13 mouse cellular contexts compared by ENCODE assay signal in the genomic region with DNA sequence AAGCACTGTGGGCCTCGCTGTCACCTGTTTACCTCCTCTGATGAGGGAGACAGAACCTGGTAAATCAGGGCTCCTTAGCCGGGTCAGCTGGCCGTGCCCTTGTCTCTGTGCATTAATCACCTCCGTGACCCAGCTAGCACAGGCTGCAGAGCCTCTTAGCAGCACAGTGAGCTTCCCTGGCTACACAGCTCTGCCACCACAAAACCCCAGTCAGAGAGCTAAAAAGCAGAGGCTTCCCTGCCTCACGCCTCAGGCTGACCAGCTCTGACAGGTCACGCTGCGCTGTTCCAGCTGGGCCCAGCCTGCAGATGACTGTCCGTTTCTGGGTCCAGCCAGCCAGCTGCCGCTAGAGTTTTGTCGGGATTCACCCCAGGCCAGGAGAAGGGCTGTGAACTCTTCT.
DNase-seq lines count a peak whose midpoint lies in the region; ATAC-seq and TF ChIP-seq lines count a peak whose summit lies in the region.
"Had no signal": no experiment of that assay in that cellular context is flagged by ENCODE, and none has a peak within 500 bp of the region (broad histone marks: within the 10 kb centered on the region; RNA-seq: fewer than 3 reads in every experiment).

No protein-coding gene starts in this region.

- peaks cover 8% of the 10 kb centered on the region for H3K4me1 ChIP-seq in heart, embryonic 11.5 days (ENCODE audit: control insufficient read depth, insufficient read depth, low read length)
- 0 out of 2 replicates have a peak, but pooled peaks cover 3% of the 10 kb centered on the region for H3K4me1 ChIP-seq in stomach, embryonic 14.5 days (ENCODE audit: control insufficient read depth, insufficient read depth, low read length)
- no peaks in the 10 kb centered on the region for H3K4me1 ChIP-seq in stomach, postnatal 0 days (replicated peaks; ENCODE audit: control insufficient read depth, insufficient read depth)
- H3K4me1 ChIP-seq in limb, embryonic 10.5 days, result peaks cover 32% of the 10 kb centered on the region
- H3K4me1 ChIP-seq: megakaryocyte, embryonic 14.5 days had no signal

- TF ChIP-seq CTCF in stomach, postnatal 0 days (IDR thresholded peaks at IDR 0.05; ENCODE audit: low read depth), result no peak

- H3K4me2 ChIP-seq in heart, embryonic 11.5 days, result no peak overlapping the region
- H3K4me2 ChIP-seq in stomach, embryonic 14.5 days (replicated peaks; ENCODE audit: low read depth, low read length), result no peak overlapping the region
- H3K4me2 ChIP-seq in stomach, postnatal 0 days (replicated peaks; ENCODE audit: low read depth), result no peak overlapping the region

- no peak overlapping the region for H3K27ac ChIP-seq in heart, embryonic 11.5 days (ENCODE audit: low read depth, low read length)
- no peak overlapping the region for H3K27ac ChIP-seq in stomach, embryonic 14.5 days (ENCODE audit: low read length)
- H3K27ac ChIP-seq in stomach, postnatal 0 days (replicated peaks), result no peak overlapping the region
- H3K27ac ChIP-seq in limb, embryonic 10.5 days, result peak overlapping the region; percentile 56

- ATAC-seq in heart, embryonic 11.5 days (replicated peaks; ENCODE audit: insufficient number of reproducible peaks, low FRiP score, low TSS enrichment), result no peak
- ATAC-seq in stomach, embryonic 14.5 days (ENCODE audit: insufficient number of reproducible peaks, insufficient read depth, low FRiP score, low read depth), result peak; percentile 38; the same call in 1 of the 2 replicates
- no peak for ATAC-seq in stomach, postnatal 0 days (ENCODE audit: low FRiP score, low TSS enrichment)
- no peak for ATAC-seq in megakaryocyte-erythroid progenitor cell, adult 5-6 weeks (replicated peaks; ENCODE audit: low FRiP score, low TSS enrichment, poor library complexity, severe bottlenecking)

- no peaks in the 10 kb centered on the region for H3K27me3 ChIP-seq in heart, embryonic 11.5 days (ENCODE audit: control insufficient read depth, insufficient read depth, low read length)
- H3K27me3 ChIP-seq in stomach, embryonic 14.5 days (ENCODE audit: control insufficient read depth, insufficient read depth, low read length), result no peaks in the 10 kb centered on the region
- no peaks in the 10 kb centered on the region for H3K27me3 ChIP-seq in stomach, postnatal 0 days (ENCODE audit: control insufficient read depth, insufficient read depth, low read length)
- no peaks in the 10 kb centered on the region for H3K27me3 ChIP-seq in limb, embryonic 10.5 days (ENCODE audit: low read depth, poor library complexity, severe bottlenecking)
- H3K27me3 ChIP-seq: CH12.LX; megakaryocyte, embryonic 14.5 days had no signal

- H3K36me3 ChIP-seq in heart, embryonic 11.5 days (ENCODE audit: control insufficient read depth, insufficient read depth, low read length), result no peaks in the 10 kb centered on the region
- no peaks in the 10 kb centered on the region for H3K36me3 ChIP-seq in stomach, embryonic 14.5 days (ENCODE audit: control insufficient read depth, insufficient read depth, low read length)
- H3K36me3 ChIP-seq in stomach, postnatal 0 days (ENCODE audit: control insufficient read depth, insufficient read depth, low read length), result no peaks in the 10 kb centered on the region
- no peaks in the 10 kb centered on the region for H3K36me3 ChIP-seq in limb, embryonic 10.5 days

- H3K9me3 ChIP-seq in heart, embryonic 11.5 days (replicated peaks; ENCODE audit: control insufficient read depth, low read length), result no peaks in the 10 kb centered on the region
- no peaks in the 10 kb centered on the region for H3K9me3 ChIP-seq in stomach, embryonic 14.5 days (ENCODE audit: control insufficient read depth, low read depth, low read length)
- H3K9me3 ChIP-seq in stomach, postnatal 0 days (ENCODE audit: control insufficient read depth, low read length), result no peaks in the 10 kb centered on the region
- H3K9me3 ChIP-seq in limb, embryonic 10.5 days (replicated peaks), result no peaks in the 10 kb centered on the region

- no peak for TF ChIP-seq EP300 in stomach, postnatal 0 days (optimal IDR thresholded peaks at IDR 0.05)

- no peak overlapping the region for H3K9ac ChIP-seq in heart, embryonic 11.5 days (ENCODE audit: low read depth, low read length)
- H3K9ac ChIP-seq in stomach, embryonic 14.5 days (replicated peaks; ENCODE audit: low read depth, low read length), result no peak overlapping the region
- H3K9ac ChIP-seq in stomach, postnatal 0 days (ENCODE audit: low read length), result no peak overlapping the region

- WGBS in heart, embryonic 11.5 days (ENCODE audit: insufficient replicate concordance), result 62% methylated on average over 10 of the region's 10 CpGs
- WGBS in stomach, embryonic 14.5 days, result 38% methylated on average over 10 of the region's 10 CpGs
- WGBS in stomach, postnatal 0 days, result 59% methylated on average over 10 of the region's 10 CpGs
- 50% methylated on average over 10 of the region's 10 CpGs for WGBS in limb, embryonic 10.5 days

- H3K4me3 ChIP-seq in heart, embryonic 11.5 days (ENCODE audit: low read depth, low read length), result no peak overlapping the region
- H3K4me3 ChIP-seq in stomach, embryonic 14.5 days (ENCODE audit: low read depth, low read length), result no peak overlapping the region
- no peak overlapping the region for H3K4me3 ChIP-seq in stomach, postnatal 0 days (ENCODE audit: low read depth, low read length)
- H3K4me3 ChIP-seq in limb, embryonic 10.5 days, result no peak overlapping the region
- H3K4me3 ChIP-seq: megakaryocyte, embryonic 14.5 days had no signal

- DNase-seq in heart, adult 11 months, result peak; percentile 97
- DNase-seq in stomach, postnatal 0 days (ENCODE audit: low spot score), result no peak
- no peak for DNase-seq in limb, embryonic 10.5 days (ENCODE audit: low spot score)
- DNase-seq in layer of hippocampus, adult 11-12 months (ENCODE audit: low spot score), result no peak
- no peak for DNase-seq in ovary, postnatal 36 days (ENCODE audit: low spot score)
- DNase-seq: embryo, embryonic 11 days; kidney, postnatal 36 days; thymus, postnatal 36 days had no signal
